Comparison of ENCODE assay signal across 8 mouse cellular contexts in genomic region chrX:7574087-7574884, GRCm38 (mm10). TPM values are rescaled to one million over a fixed set of nuclear protein-coding genes. Genes with fewer than 3 reads are reported as not detected.
DNase-seq lines count a peak whose midpoint lies in the region; ATAC-seq and TF ChIP-seq lines count a peak whose summit lies in the region.

Gene Ppp1r3f (minus strand): TSS chrX:7574283.

- peak; percentile 96 for ATAC-seq in forebrain, postnatal 0 days
- ATAC-seq in lung, embryonic 15.5 days (ENCODE audit: borderline replicate concordance, extremely low read depth, low FRiP score, low TSS enrichment) = peak; percentile 98

- H3K4me1 ChIP-seq in MEL (ENCODE audit: control insufficient read depth in 1 of 2, insufficient read depth in 2 of 2, low read length in 2 of 2) = peaks cover 18 to 40% of the 10 kb centered on the region in 2 experiments
- H3K4me1 ChIP-seq in cerebellum, adult 2 months (ENCODE audit: control insufficient read depth, insufficient read depth, low read length) = 0 out of 2 replicates have a peak, but pooled peaks cover under 1% of the 10 kb centered on the region
- no peaks in the 10 kb centered on the region; the same call in 1 of the 2 replicates for H3K4me1 ChIP-seq in forebrain, postnatal 0 days (ENCODE audit: insufficient read depth)
- peaks cover 19% of the 10 kb centered on the region for H3K4me1 ChIP-seq in lung, embryonic 15.5 days

- H3K79me2 ChIP-seq in MEL (ENCODE audit: control insufficient read depth, insufficient read depth, low read length, poor library complexity) = peaks cover 14% of the 10 kb centered on the region

- no peaks in the 10 kb centered on the region for H3K9me3 ChIP-seq in MEL (replicated peaks; ENCODE audit: insufficient read depth, low read length)
- no peaks in the 10 kb centered on the region for H3K9me3 ChIP-seq in forebrain, postnatal 0 days (ENCODE audit: low read length)
- no peaks in the 10 kb centered on the region for H3K9me3 ChIP-seq in lung, embryonic 15.5 days

- peak within 1 kb of the TSS; percentile 78 to 95 for H3K4me3 ChIP-seq in MEL (ENCODE audit: control insufficient read depth in 1 of 2, insufficient read depth in 1 of 2, low read depth in 2 of 2, low read length in 2 of 2)
- H3K4me3 ChIP-seq in cerebellum, adult 2 months (replicated peaks; ENCODE audit: insufficient read depth, low read depth, low read length) = peak within 1 kb of the TSS; percentile 91
- peak within 1 kb of the TSS; percentile 54 for H3K4me3 ChIP-seq in forebrain, postnatal 0 days (ENCODE audit: low read depth, low read length)
- peak within 1 kb of the TSS; percentile 60 for H3K4me3 ChIP-seq in lung, embryonic 15.5 days

- peaks cover 0 to 21% of the 10 kb centered on the region in 2 experiments; a peak in 2 of 4 replicates for H3K36me3 ChIP-seq in MEL (ENCODE audit: control insufficient read depth in 1 of 2, insufficient read depth in 2 of 2, low read length in 2 of 2)
- H3K36me3 ChIP-seq in forebrain, postnatal 0 days (ENCODE audit: insufficient read depth) = no peaks in the 10 kb centered on the region
- no peaks in the 10 kb centered on the region for H3K36me3 ChIP-seq in lung, embryonic 15.5 days

- peak within 1 kb of the TSS; percentile 97 for H3K9ac ChIP-seq in MEL (ENCODE audit: control insufficient read depth, low read depth, low read length, poor library complexity, severe bottlenecking)
- H3K9ac ChIP-seq in forebrain, postnatal 0 days = peak within 1 kb of the TSS; percentile 73
- peak within 1 kb of the TSS; percentile 63 for H3K9ac ChIP-seq in lung, embryonic 15.5 days

- no peak for TF ChIP-seq RAD21 in MEL (IDR thresholded peaks at IDR 0.05; ENCODE audit: low read depth, low read length)

- H3K4me2 ChIP-seq in forebrain, postnatal 0 days (ENCODE audit: low read depth) = peak within 1 kb of the TSS; percentile 58
- H3K4me2 ChIP-seq in lung, embryonic 15.5 days = peak within 1 kb of the TSS; percentile 71

- DNase-seq in MEL (ENCODE audit: low read depth, low spot score) = peak; percentile 99
- DNase-seq in cerebellum, adult 2 months = peak; percentile 94 to 98
- peak; percentile 96 for DNase-seq in forebrain, postnatal 0 days
- DNase-seq in heart, postnatal 4 days = peak; percentile 91
- peak; percentile 97 to 98 for DNase-seq in layer of hippocampus, adult 8-10 months (ENCODE audit: low spot score in 2 of 2)
- DNase-seq in ovary, adult 18-20 months (ENCODE audit: low spot score) = peak; percentile 94
- peak; percentile 91 for DNase-seq in thymus, postnatal 0 days (ENCODE audit: low spot score)

- TF ChIP-seq POLR2A in MEL (IDR thresholded peaks at IDR 0.05; ENCODE audit: control insufficient read depth in 1 of 2, insufficient read depth in 1 of 2, low read depth in 1 of 2, low read length in 2 of 2, poor library complexity in 1 of 2) = peak in 1 of 2 experiments; percentile 67; a peak in 1 of 4 replicates
- TF ChIP-seq POLR2A in cerebellum, adult 2 months (IDR thresholded peaks at IDR 0.05; ENCODE audit: borderline replicate concordance, insufficient read depth, low read length) = peak; percentile 39; the same call in 1 of the 2 replicates

- TF ChIP-seq EP300 in MEL (IDR thresholded peaks at IDR 0.05; ENCODE audit: low read depth in 1 of 2, low read length in 2 of 2) = no peak

- no peaks in the 10 kb centered on the region for H3K27me3 ChIP-seq in MEL (ENCODE audit: control insufficient read depth in 1 of 2, insufficient read depth in 2 of 2, low read length in 2 of 2)
- H3K27me3 ChIP-seq in cerebellum, adult 2 months (ENCODE audit: control insufficient read depth, insufficient read depth, low read length) = no peaks in the 10 kb centered on the region
- no peaks in the 10 kb centered on the region for H3K27me3 ChIP-seq in forebrain, postnatal 0 days (ENCODE audit: insufficient read depth, low read length)
- no peaks in the 10 kb centered on the region for H3K27me3 ChIP-seq in lung, embryonic 15.5 days

- no peak for TF ChIP-seq CTCF in MEL (IDR thresholded peaks at IDR 0.05 in 2 of 3, conservative IDR thresholded peaks at IDR 0.05 in 1 of 3; ENCODE audit: control insufficient read depth in 1 of 3, insufficient read depth in 1 of 3, low read depth in 2 of 3, low read length in 3 of 3, poor library complexity in 1 of 3, severe bottlenecking in 1 of 3)
- TF ChIP-seq CTCF in cerebellum, adult 2 months (IDR thresholded peaks at IDR 0.05; ENCODE audit: borderline replicate concordance, insufficient read depth, low read depth, low read length) = no peak
- no peak for TF ChIP-seq CTCF in forebrain, postnatal 0 days (IDR thresholded peaks at IDR 0.05; ENCODE audit: low read depth)

- peak within 1 kb of the TSS; percentile 90 for H3K27ac ChIP-seq in MEL (ENCODE audit: control insufficient read depth, low read depth, low read length)
- peak within 1 kb of the TSS; percentile 96 for H3K27ac ChIP-seq in cerebellum, adult 2 months (ENCODE audit: insufficient read depth, low read length)
- H3K27ac ChIP-seq in forebrain, postnatal 0 days (ENCODE audit: low read depth, low read length) = peak within 1 kb of the TSS; percentile 91
- peak within 1 kb of the TSS; percentile 80 for H3K27ac ChIP-seq in lung, embryonic 15.5 days

- WGBS in cerebellum, adult 2 months = 8% methylated on average over 64 of the region's 65 CpGs
- WGBS in forebrain, postnatal 0 days = 31% methylated on average over 65 of the region's 65 CpGs
- 21% methylated on average over 49 of the region's 65 CpGs for WGBS in lung, embryonic 15.5 days

TF ChIP-seq in MEL, 35 proteins besides CTCF, POLR2A, EP300 and RAD21:
- TF ChIP-seq TAL1 (IDR thresholded peaks at IDR 0.05; ENCODE audit: low read length) = no peak
- no peak for TF ChIP-seq POLR2AphosphoS5 (IDR thresholded peaks at IDR 0.05; ENCODE audit: borderline replicate concordance, low read depth, low read length)
- no peak for TF ChIP-seq SMC3 (IDR thresholded peaks at IDR 0.05; ENCODE audit: low read depth, low read length)
- no peak for TF ChIP-seq ELF1 (IDR thresholded peaks at IDR 0.05; ENCODE audit: low read depth, low read length)
- TF ChIP-seq MXI1 (IDR thresholded peaks at IDR 0.05; ENCODE audit: low read depth, low read length) = no peak; the same call in 1 of the 2 replicates
- TF ChIP-seq MYB (IDR thresholded peaks at IDR 0.05; ENCODE audit: low read depth, low read length) = no peak
- 0 out of 2 replicates have a peak, but pooled peaks have one; percentile 82 for TF ChIP-seq MAZ (IDR thresholded peaks at IDR 0.05; ENCODE audit: low read depth, low read length)
- TF ChIP-seq USF2 (IDR thresholded peaks at IDR 0.05; ENCODE audit: borderline replicate concordance in 1 of 2, insufficient read depth in 1 of 2, low read depth in 1 of 2, low read length in 2 of 2) = no peak
- peak; percentile 41 for TF ChIP-seq CHD2 (IDR thresholded peaks at IDR 0.05; ENCODE audit: low read length)
- no peak for TF ChIP-seq MAFK (IDR thresholded peaks at IDR 0.05; ENCODE audit: borderline replicate concordance, low read depth, low read length)
- TF ChIP-seq HCFC1 (IDR thresholded peaks at IDR 0.05; ENCODE audit: low read depth, low read length) = peak; percentile 70
- no peak for TF ChIP-seq RCOR1 (IDR thresholded peaks at IDR 0.05; ENCODE audit: low read depth, low read length)
- peak; percentile 56; the same call in 1 of the 2 replicates for TF ChIP-seq MYC (IDR thresholded peaks at IDR 0.05; ENCODE audit: low read depth, low read length)
- TF ChIP-seq NELFE (IDR thresholded peaks at IDR 0.05; ENCODE audit: low read depth, low read length) = peak; percentile 60
- no peak for TF ChIP-seq TCF12 (IDR thresholded peaks at IDR 0.05; ENCODE audit: low read depth, low read length)
- peak; percentile 53 for TF ChIP-seq SIN3A (IDR thresholded peaks at IDR 0.05; ENCODE audit: low read length)
- TF ChIP-seq ETS1 (IDR thresholded peaks at IDR 0.05; ENCODE audit: low read depth, low read length) = no peak
- TF ChIP-seq ZMIZ1 (IDR thresholded peaks at IDR 0.05; ENCODE audit: low read depth, low read length) = peak; percentile 50; the same call in 1 of the 2 replicates
- peak; percentile 72; the same call in 1 of the 2 replicates for TF ChIP-seq TBP (IDR thresholded peaks at IDR 0.05; ENCODE audit: low read depth, low read length)
- TF ChIP-seq NRF1 (IDR thresholded peaks at IDR 0.05; ENCODE audit: insufficient read depth, low read depth, low read length, poor library complexity, severe bottlenecking) = peak; percentile 23; the same call in 1 of the 2 replicates
- TF ChIP-seq POLR2AphosphoS2 (IDR thresholded peaks at IDR 0.05; ENCODE audit: low read length) = peak; percentile 36; the same call in 1 of the 2 replicates
- peak; percentile 64 for TF ChIP-seq MAX (IDR thresholded peaks at IDR 0.05; ENCODE audit: low read length)
- no peak for TF ChIP-seq JUND (IDR thresholded peaks at IDR 0.05; ENCODE audit: low read depth, low read length)
- peak; percentile 84; the same call in 1 of the 2 replicates for TF ChIP-seq BHLHE40 (IDR thresholded peaks at IDR 0.05; ENCODE audit: borderline replicate concordance, low read depth, low read length)
- TF ChIP-seq GATA1 (IDR thresholded peaks at IDR 0.05; ENCODE audit: low read depth, low read length) = peak; percentile 93
- no peak for TF ChIP-seq USF1 (IDR thresholded peaks at IDR 0.05; ENCODE audit: low read depth, low read length)
- TF ChIP-seq ZKSCAN1 (IDR thresholded peaks at IDR 0.05; ENCODE audit: low read depth, low read length) = no peak
- no peak for TF ChIP-seq MEF2A (IDR thresholded peaks at IDR 0.05; ENCODE audit: extremely low read depth, insufficient replicate concordance, low read depth, low read length, poor library complexity, severe bottlenecking)
- no peak for TF ChIP-seq ZNF384 (IDR thresholded peaks at IDR 0.05; ENCODE audit: low read depth, low read length)
TF ChIP-seq in MEL: peak in this region for 13.

RNA-seq across cellular contexts. Expression of gene Ppp1r3f, which starts in this region (rescaled TPM):
- 1.6 and 1.7 TPM in 2 replicates for total RNA-seq in MEL (2012; rRNA removed)
- 1 to 10 TPM in 1 of 2 experiments, not detected in 1; 2.0 TPM for polyA plus RNA-seq in MEL (2012; ENCODE audit: insufficient read depth in 1 of 2, insufficient read length in 2 of 2, low read depth in 1 of 2, low replicate concordance in 2 of 2, missing spikeins in 1 of 2)
- 20.6 and 21.4 TPM in 2 replicates for polyA plus RNA-seq in cerebellum, adult 2 months (2012; rRNA removed)
- total RNA-seq in forebrain, postnatal 0 days (2014; rRNA removed) = 15.5 and 23.7 TPM in 2 replicates
- polyA plus RNA-seq in forebrain, postnatal 0 days (2015; fragmentation: Nextera tagmentation; extraction: Ambion mirVana) = 4.6 and 7.3 TPM in 2 replicates
- total RNA-seq in heart, postnatal 4 days (2021) = 1 to 10 TPM; 2.7 to 2.8 TPM
- 10 to 100 TPM; 16.1 to 20.2 (median 17.2) TPM for total RNA-seq in layer of hippocampus, adult 8-10 months (2022)
- 1.9 and 2.2 TPM in 2 replicates for polyA plus RNA-seq in lung, embryonic 15.5 days (2015; fragmentation: Nextera tagmentation; extraction: Ambion mirVana)
- polyA plus RNA-seq in thymus, postnatal 0 days (2015; fragmentation: Nextera tagmentation; extraction: Ambion mirVana) = 0.73 TPM in 2 replicates

Comparison
In these comparisons a context has a peak if more than half of its experiments do, and no peak if none do; other contexts are left out.
1. Peak in every context shown above with its lines: DNase-seq, ATAC-seq, H3K4me3 ChIP-seq and H3K27ac ChIP-seq.
2. Peak in DNase-seq in thymus, postnatal 0 days; RNA of the gene not detected or under 1 TPM.